Mouse (Mus musculus) embryonic facial prominence, embryonic 15.5 days (tissue): ENCODE data around the gene Trim59. TPM values are rescaled to one million over a fixed set of nuclear protein-coding genes. Genes with fewer than 3 reads are reported as not detected.
"Not testable (repeated sequence)": the region's sequence is repeated elsewhere in the genome, so short reads cannot be mapped to it uniquely, and the experiment has no call there.

Source experiments
- ATAC-seq: fragments of 200-750 bp; cut with Nextera tagmentation; 2 replicates; pipeline ENCODE4 v1.8.0; 2017; ENCODE audit warnings: low read depth, moderate TSS enrichment; ENCODE audit not compliant: insufficient number of reproducible peaks, low FRiP score, low TSS enrichment
- H3K27ac ChIP-seq: fragments of 300-500 bp; sonication (generic); replicated peaks from 2 replicates; pipeline ENCODE4 v1.5.1; 2015; ENCODE audit warnings: mild to moderate bottlenecking, inconsistent platforms
- H3K27me3 ChIP-seq: fragments of 300-500 bp; sonication (generic); 2 replicates; pipeline ENCODE4 v1.6.1; 2015; ENCODE audit warnings: inconsistent platforms
- H3K36me3 ChIP-seq: fragments of 300-500 bp; sonication (generic); 2 replicates; pipeline ENCODE4 v1.6.1; 2015; ENCODE audit warnings: mild to moderate bottlenecking, inconsistent platforms
- H3K4me1 ChIP-seq: fragments of 300-500 bp; sonication (generic); 2 replicates; pipeline ENCODE4 v1.6.1; 2015; ENCODE audit warnings: inconsistent platforms
- H3K4me2 ChIP-seq: fragments of 300-500 bp; sonication (generic); replicated peaks from 2 replicates; pipeline ENCODE4 v1.6.1; 2015; ENCODE audit warnings: mild to moderate bottlenecking, inconsistent platforms
- H3K4me3 ChIP-seq: fragments of 300-500 bp; sonication (generic); replicated peaks from 2 replicates; pipeline ENCODE4 v1.5.1; 2015; ENCODE audit warnings: mild to moderate bottlenecking, inconsistent platforms
- H3K9ac ChIP-seq: fragments of 300-500 bp; sonication (generic); 2 replicates; pipeline ENCODE4 v1.6.1; 2015; ENCODE audit warnings: inconsistent platforms
- H3K9me3 ChIP-seq: fragments of 300-500 bp; sonication (generic); replicated peaks from 2 replicates; pipeline ENCODE4 v1.6.1; 2016; ENCODE audit warnings: inconsistent platforms
- WGBS: fragments of 180-500 bp; shearing (Covaris S2); methylation state at CpG from one replicate; pipeline ENCODE4 v1.1.7; 2015; 5-methylcytosine and 5-hydroxymethylcytosine counted together
- polyA plus RNA-seq: library from polyadenylated mRNA; unstranded; fragments of >200 nt; fragmentation: Nextera tagmentation; extraction: Ambion mirVana; gene quantifications from 2 replicates; pipeline ENCODE4 v1.2.1, GENCODE M21; 2015

The Trim59 gene
- polyA plus RNA-seq, 1 experiment from 2014 or later: 86.0 TPM

- under 1% methylated on average over 35 of the region's 42 CpGs for WGBS
- H3K9me3 ChIP-seq: no peaks in the 10 kb centered on the region
- H3K4me3 ChIP-seq: peak overlapping the region; percentile 89
- peak overlapping the region; percentile 81 for H3K4me2 ChIP-seq
- H3K36me3 ChIP-seq: no peaks in the 10 kb centered on the region
- peak overlapping the region; percentile 92 for H3K27ac ChIP-seq
- H3K27me3 ChIP-seq: no peaks in the 10 kb centered on the region
- peaks cover 17% of the 10 kb centered on the region for H3K4me1 ChIP-seq
- H3K9ac ChIP-seq: peak overlapping the region; percentile 84
- peak; percentile 57; the same call in 1 of the 2 replicates for ATAC-seq
These were observed 376 bp downstream of the Trim59 start for GRCm38 (mm10) chr3:69044167-69044591.

- Histone ChIP-seq H3K4me2 (peak overlapping the region; percentile 11; the same call in 1 of the 2 replicates), H3K9ac (no peak overlapping the region), H3K27ac (no peak overlapping the region), H3K36me3 (peaks cover 5% of the 10 kb centered on the region), H3K27me3 (no peaks in the 10 kb centered on the region), H3K9me3 (no peaks in the 10 kb centered on the region), H3K4me3 (peak overlapping the region; percentile 15; the same call in 1 of the 2 replicates), H3K4me1 (peaks cover 17% of the 10 kb centered on the region)
- no peak for ATAC-seq
- 58% methylated on average over 5 of the region's 5 CpGs for WGBS
These were observed 3.3 kb downstream of the Trim59 start for GRCm38 (mm10) chr3:69041298-69041697.

GRCm38 (mm10) chr3:69040105-69040504 lies 4.5 kb downstream of the Trim59 start:
- WGBS: 90% methylated on average over 2 of the region's 2 CpGs
- H3K9me3 ChIP-seq: no peaks in the 10 kb centered on the region
- no peak overlapping the region for H3K4me3 ChIP-seq
- no peak overlapping the region for H3K27ac ChIP-seq
- peaks cover 13% of the 10 kb centered on the region for H3K36me3 ChIP-seq
- 0 out of 2 replicates have a peak overlapping the region, but pooled peaks have one; percentile 15 for H3K4me2 ChIP-seq
- no peak for ATAC-seq
- peaks cover 9% of the 10 kb centered on the region; the same call in 1 of the 2 replicates for H3K4me1 ChIP-seq
- no peak overlapping the region for H3K9ac ChIP-seq
- H3K27me3 ChIP-seq: no peaks in the 10 kb centered on the region

- Histone ChIP-seq H3K36me3 (peaks cover 56% of the 10 kb centered on the region), H3K9me3 (no peaks in the 10 kb centered on the region), H3K27ac (no peak overlapping the region), H3K27me3 (no peaks in the 10 kb centered on the region), H3K4me2 (no peak overlapping the region), H3K9ac (no peak overlapping the region), H3K4me1 (no peaks in the 10 kb centered on the region), H3K4me3 (no peak overlapping the region)
- WGBS: 98% methylated on average over 1 of the region's 1 CpGs
- no peak for ATAC-seq
These were observed 18.3 kb downstream of the Trim59 start for GRCm38 (mm10) chr3:69026133-69026783.

- no peaks in the 10 kb centered on the region for H3K4me1 ChIP-seq
- no peak overlapping the region for H3K9ac ChIP-seq
- no peaks in the 10 kb centered on the region for H3K9me3 ChIP-seq
- ATAC-seq: no peak
- peaks cover 39% of the 10 kb centered on the region for H3K36me3 ChIP-seq
- H3K4me3 ChIP-seq: no peak overlapping the region
- no peak overlapping the region for H3K4me2 ChIP-seq
- no peak overlapping the region for H3K27ac ChIP-seq
- H3K27me3 ChIP-seq: no peaks in the 10 kb centered on the region
These were observed 23.8 kb downstream of the Trim59 start for GRCm38 (mm10) chr3:69020764-69021163.

- Histone ChIP-seq H3K4me3 (no peak overlapping the region), H3K27ac (no peak overlapping the region), H3K4me1 (no peaks in the 10 kb centered on the region), H3K9ac (no peak overlapping the region), H3K27me3 (no peaks in the 10 kb centered on the region), H3K4me2 (no peak overlapping the region), H3K36me3 (peaks cover 39% of the 10 kb centered on the region), H3K9me3 (no peaks in the 10 kb centered on the region)
- WGBS: 89% methylated on average over 2 of the region's 2 CpGs
- no peak for ATAC-seq
These were observed 24.3 kb downstream of the Trim59 start for GRCm38 (mm10) chr3:69020285-69020684.

- not testable (repeated sequence) for H3K4me3 ChIP-seq, H3K27ac ChIP-seq, H3K9ac ChIP-seq, H3K4me1 ChIP-seq, H3K4me2 ChIP-seq, H3K27me3 ChIP-seq, H3K9me3 ChIP-seq, ATAC-seq
- 99% methylated on average over 2 of the region's 2 CpGs for WGBS
- H3K36me3 ChIP-seq: peaks cover 33% of the 10 kb centered on the region
These were observed 25.9 kb downstream of the Trim59 start for GRCm38 (mm10) chr3:69018635-69019034.

GRCm38 (mm10) chr3:69017181-69017580 lies 27.4 kb downstream of the Trim59 start:
- WGBS: 89% methylated on average over 3 of the region's 3 CpGs
- no peak overlapping the region for H3K4me2 ChIP-seq
- H3K4me1 ChIP-seq: no peaks in the 10 kb centered on the region
- H3K4me3 ChIP-seq: no peak overlapping the region
- H3K9ac ChIP-seq: no peak overlapping the region
- no peak overlapping the region for H3K27ac ChIP-seq
- H3K9me3 ChIP-seq: no peaks in the 10 kb centered on the region
- H3K36me3 ChIP-seq: peaks cover 27% of the 10 kb centered on the region
- ATAC-seq: no peak
- no peaks in the 10 kb centered on the region for H3K27me3 ChIP-seq

GRCm38 (mm10) chr3:69008873-69009272 lies 35.7 kb downstream of the Trim59 start:
- ATAC-seq: no peak
- Histone ChIP-seq H3K27ac (no peak overlapping the region), H3K4me3 (no peak overlapping the region), H3K4me1 (peaks cover 10% of the 10 kb centered on the region; the same call in 1 of the 2 replicates), H3K9ac (no peak overlapping the region), H3K36me3 (peaks cover 5% of the 10 kb centered on the region; the same call in 1 of the 2 replicates), H3K9me3 (no peaks in the 10 kb centered on the region), H3K4me2 (no peak overlapping the region), H3K27me3 (no peaks in the 10 kb centered on the region)
- 92% methylated on average over 2 of the region's 2 CpGs for WGBS

GRCm38 (mm10) chr3:69006246-69006760 lies 38.3 kb downstream of the Trim59 start:
- Histone ChIP-seq H3K27me3 (no peaks in the 10 kb centered on the region), H3K9ac (peak overlapping the region; percentile 79), H3K4me2 (peak overlapping the region; percentile 81), H3K36me3 (peaks cover 5% of the 10 kb centered on the region; the same call in 1 of the 2 replicates), H3K4me1 (peaks cover 10% of the 10 kb centered on the region; the same call in 1 of the 2 replicates), H3K27ac (peak overlapping the region; percentile 93; the same call in 1 of the 2 replicates), H3K4me3 (peak overlapping the region; percentile 89), H3K9me3 (no peaks in the 10 kb centered on the region)
- no peak for ATAC-seq
- 3% methylated on average over 21 of the region's 21 CpGs for WGBS

- H3K4me2 ChIP-seq: peak overlapping the region; percentile 81
- H3K4me1 ChIP-seq: peaks cover 10% of the 10 kb centered on the region; the same call in 1 of the 2 replicates
- peak; percentile 50 for ATAC-seq
- peak overlapping the region; percentile 93 for H3K27ac ChIP-seq
- H3K9me3 ChIP-seq: no peaks in the 10 kb centered on the region
- peaks cover 5% of the 10 kb centered on the region; the same call in 1 of the 2 replicates for H3K36me3 ChIP-seq
- under 1% methylated on average over 72 of the region's 72 CpGs for WGBS
- no peaks in the 10 kb centered on the region for H3K27me3 ChIP-seq
- peak overlapping the region; percentile 89 for H3K4me3 ChIP-seq
- H3K9ac ChIP-seq: peak overlapping the region; percentile 79
These were observed 39.0 kb downstream of the Trim59 start for GRCm38 (mm10) chr3:69005338-69006245.
